Mouse (Mus musculus) gastrocnemius, postnatal 4 days (tissue): ENCODE measurements around the gene Pole2. TPM values are rescaled to one million over a fixed set of nuclear protein-coding genes. Genes with fewer than 3 reads are reported as not detected.

ENCODE experiments used
- microRNA-seq: library from miRNA; unstranded; fragments of <30 nt; microRNA quantifications from one replicate; pipeline ENCODE4 v1.2.0, GENCODE M21; 2021
- total RNA-seq, 2 experiments: library from RNA; stranded (reverse); gene quantifications; 2 replicates each; pipeline ENCODE4 v1.2.3; 2021

Pole2 gene
- total RNA-seq, 2 experiments from 2014 or later, result 6.1 to 6.9 TPM

Small RNA genes within 50 kb of the gene (microRNA-seq; reads per million reads assigned to microRNA genes)
- gene Gm47287 (not detected), gene Gm47295 (not detected)

Other genes starting within 250 kb of the Pole2 start
- gene Rps29, start 69.0 kb downstream of the Pole2 start, total RNA-seq, result 1,000 to 10,000 TPM; 1,550 to 1,635 TPM
- 1 to 10 TPM; 1.5 to 3.8 TPM for gene Lrr1, start 59.4 kb downstream of the Pole2 start, total RNA-seq
- 100 to 1,000 TPM; 310 to 322 TPM for gene Rpl36al, start 44.1 kb downstream of the Pole2 start, total RNA-seq
- gene Mgat2, start 44.0 kb downstream of the Pole2 start, total RNA-seq, result 10 to 100 TPM; 34.3 to 35.4 TPM
- gene Gm49383, start 31.1 kb downstream of the Pole2 start, total RNA-seq, result 1 to 10 TPM; 5.2 to 6.2 TPM
- gene Dnaaf2, start 29.8 kb downstream of the Pole2 start, total RNA-seq, result 1 to 10 TPM; 1.4 to 1.7 TPM
- 1 to 10 TPM; 5.3 to 6.2 TPM for gene Gm49384, start 23.9 kb downstream of the Pole2 start, total RNA-seq
- 1 to 10 TPM; 7.1 to 8.7 TPM for gene Klhdc1, start 13.0 kb upstream of the Pole2 start, total RNA-seq
- 10 to 100 TPM; 72.3 to 74.8 TPM for gene Klhdc2, start 68.5 kb upstream of the Pole2 start, total RNA-seq
- gene Nemf, start 129.0 kb upstream of the Pole2 start, total RNA-seq, result 10 to 100 TPM; 30.0 to 33.5 TPM
- gene Arf6, start 144.0 kb upstream of the Pole2 start, total RNA-seq, result 10 to 100 TPM; 72.6 to 77.6 TPM
- under 1 TPM in 1 of 2 experiments, not detected in 1; 0.81 TPM for gene Gm9887, start 144.3 kb upstream of the Pole2 start, total RNA-seq